Mouse (Mus musculus): ENCODE data around the gene Clmp. TPM values are rescaled to one million over a fixed set of nuclear protein-coding genes. Genes with fewer than 3 reads are reported as not detected.
A peak's percentile ranks its signal among the peaks of the same experiment; 100 is the strongest.
"Not testable (repeated sequence)": the region's sequence is repeated elsewhere in the genome, so short reads cannot be mapped to it uniquely, and the experiment has no call there.

Gene Clmp
- polyA plus RNA-seq, 1 experiment from 2014 or later: 45.8 TPM

DNA sequence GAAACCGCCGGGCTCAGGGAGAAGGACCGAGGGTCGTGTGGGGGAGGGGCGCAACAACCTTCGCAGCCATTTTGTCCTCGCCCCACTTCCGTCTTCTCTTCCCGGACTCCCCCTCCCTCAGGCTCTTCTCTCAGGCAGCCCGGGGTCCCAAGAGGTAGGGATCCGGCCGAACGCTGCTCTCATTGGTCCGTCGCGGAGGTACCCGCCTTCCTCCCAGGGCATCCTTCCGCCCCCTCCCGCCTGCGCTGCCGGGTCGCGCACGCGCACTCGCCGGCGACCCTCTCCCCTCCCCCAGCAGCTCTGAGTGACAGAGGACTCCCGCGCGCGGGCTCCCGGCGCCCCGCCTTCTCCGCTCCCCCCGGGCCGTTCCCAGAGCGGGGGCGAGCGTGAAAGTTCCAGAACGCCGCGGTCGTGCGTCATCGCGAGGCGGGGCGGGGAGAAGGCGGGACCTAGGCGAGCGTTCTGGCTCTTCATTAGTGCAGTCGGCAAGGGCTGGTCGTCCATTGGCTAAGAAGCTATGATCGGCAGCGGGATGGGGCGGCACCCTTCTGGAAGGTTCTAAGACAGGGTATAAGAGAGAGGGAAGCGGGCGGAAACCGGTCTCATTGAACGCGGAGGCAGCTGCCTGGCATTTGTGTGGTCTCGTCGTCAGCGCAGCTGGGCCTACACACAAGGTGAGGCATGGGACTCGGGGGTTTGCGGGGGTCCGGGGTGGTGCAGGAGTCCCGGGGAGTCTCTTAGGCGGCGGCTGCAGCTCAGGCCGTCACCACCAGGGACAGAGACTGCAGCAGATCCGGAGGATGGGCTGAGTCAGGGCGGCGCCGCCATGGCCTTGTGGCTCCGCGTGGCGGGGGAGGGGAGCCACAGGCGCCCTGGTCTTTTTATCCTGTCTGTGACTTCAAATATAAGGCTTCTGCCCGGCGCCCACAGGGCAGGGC lies 115.2 kb downstream of the Clmp start, which contains the start of gene Hspa8:
Gene Hspa8 (plus strand): TSS at position 310 of the 938 bp plus-strand sequence.
- Histone ChIP-seq H3K36me3 (peaks cover 29% of the 10 kb centered on the region), H3K9ac (replicated peaks) (peak within 1 kb of the TSS; percentile 99), H3K4me2 (replicated peaks) (peak within 1 kb of the TSS; percentile 91), H3K9me3 (no peaks in the 10 kb centered on the region), H3K27me3 (no peaks in the 10 kb centered on the region), H3K4me1 (replicated peaks) (peaks cover 45% of the 10 kb centered on the region), H3K4me3 (replicated peaks) (peak within 1 kb of the TSS; percentile 93), H3K27ac (peak within 1 kb of the TSS; percentile 99)
- ATAC-seq: peak; percentile 98
- WGBS: under 1% methylated on average over 81 of the region's 83 CpGs

DNA sequence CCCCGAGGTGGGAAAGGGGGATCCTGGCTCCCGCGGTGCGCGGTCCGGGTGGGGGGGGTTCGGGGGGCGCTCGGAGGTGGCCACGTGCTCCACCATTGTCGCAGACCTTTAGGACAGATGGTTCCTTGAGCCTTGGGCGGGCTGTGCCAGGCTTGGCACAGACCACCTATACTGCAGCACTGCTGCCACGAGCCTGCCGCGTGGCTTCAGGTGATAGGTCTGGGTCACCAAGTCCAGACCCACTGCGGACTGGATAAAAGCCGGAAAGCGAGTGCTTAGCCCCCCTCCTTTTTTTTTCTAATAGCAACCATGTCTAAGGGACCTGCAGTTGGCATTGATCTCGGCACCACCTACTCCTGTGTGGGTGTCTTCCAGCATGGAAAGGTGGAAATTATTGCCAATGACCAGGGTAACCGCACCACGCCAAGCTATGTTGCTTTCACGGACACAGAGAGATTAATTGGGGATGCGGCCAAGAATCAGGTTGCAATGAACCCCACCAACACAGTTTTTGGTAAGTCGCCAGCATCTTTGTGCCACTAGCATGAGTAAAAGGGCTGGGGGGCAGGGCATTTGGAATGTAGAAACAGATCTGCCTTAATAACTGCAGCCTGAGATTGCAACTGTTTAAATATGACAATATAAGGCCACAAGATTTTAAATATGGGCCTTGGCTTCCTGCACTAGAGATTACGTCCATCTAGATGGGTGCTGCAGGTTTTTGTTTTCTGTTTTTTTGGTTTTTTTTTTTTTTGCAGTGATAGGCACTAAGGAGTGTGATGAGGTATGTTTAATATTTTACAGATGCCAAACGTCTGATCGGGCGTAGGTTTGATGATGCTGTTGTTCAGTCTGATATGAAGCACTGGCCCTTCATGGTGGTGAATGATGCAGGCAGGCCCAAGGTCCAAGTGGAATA lies 116.1 kb downstream of the Clmp start:
- whole genome bisulfite sequencing: 0% methylated on average over 27 of the region's 28 CpGs
- Histone ChIP-seq H3K4me1 (replicated peaks) (peaks cover 54% of the 10 kb centered on the region), H3K9ac (replicated peaks) (peak overlapping the region; percentile 99)

DNA sequence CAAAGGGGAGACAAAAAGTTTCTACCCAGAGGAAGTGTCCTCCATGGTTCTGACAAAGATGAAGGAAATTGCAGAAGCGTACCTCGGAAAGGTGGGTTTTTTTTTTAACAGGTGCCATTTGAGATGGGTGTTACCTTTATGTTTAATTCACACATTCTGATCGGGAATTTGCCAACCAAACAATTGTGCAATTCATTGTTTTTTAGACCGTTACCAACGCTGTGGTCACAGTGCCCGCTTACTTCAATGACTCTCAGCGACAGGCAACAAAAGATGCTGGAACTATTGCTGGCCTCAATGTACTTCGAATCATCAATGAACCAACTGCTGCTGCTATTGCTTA lies 116.7 kb downstream of the Clmp start:
- peak overlapping the region; percentile 99 for H3K9ac ChIP-seq (replicated peaks)
- peaks cover 61% of the 10 kb centered on the region for H3K4me1 ChIP-seq (replicated peaks)
- peak overlapping the region; percentile 91 for H3K4me2 ChIP-seq (replicated peaks)
- H3K27me3 ChIP-seq, H3K27ac ChIP-seq, H3K9me3 ChIP-seq, ATAC-seq: not testable (repeated sequence)
- 5% methylated on average over 8 of the region's 8 CpGs for WGBS
- H3K4me3 ChIP-seq (replicated peaks): peak overlapping the region; percentile 93
- H3K36me3 ChIP-seq: peaks cover 39% of the 10 kb centered on the region

More for the DNA sequence above, 116.1 kb downstream of the Clmp start:
- H3K9me3 ChIP-seq, H3K27me3 ChIP-seq: not testable (repeated sequence)
- ATAC-seq: peak; percentile 13
- Histone ChIP-seq H3K36me3 (peaks cover 34% of the 10 kb centered on the region), H3K4me3 (replicated peaks) (peak overlapping the region; percentile 93), H3K4me2 (replicated peaks) (peak overlapping the region; percentile 91), H3K27ac (peak overlapping the region; percentile 96)

DNA sequence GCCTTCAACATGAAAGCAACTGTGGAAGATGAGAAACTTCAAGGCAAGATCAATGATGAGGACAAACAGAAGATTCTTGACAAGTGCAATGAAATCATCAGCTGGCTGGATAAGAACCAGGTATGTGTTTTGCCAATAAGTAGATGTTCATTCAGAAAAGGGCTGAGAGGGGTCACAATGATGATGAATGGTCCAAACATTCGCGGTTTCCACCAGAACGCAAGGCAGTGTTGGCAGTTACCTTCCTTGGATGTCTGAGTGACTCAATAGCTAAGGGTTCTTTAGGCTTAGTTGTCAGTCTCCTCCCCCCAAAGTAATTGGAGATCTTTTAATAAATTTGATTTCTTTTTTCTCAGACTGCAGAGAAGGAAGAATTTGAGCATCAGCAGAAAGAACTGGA lies 118.8 kb downstream of the Clmp start:
- not testable (repeated sequence) for H3K9ac ChIP-seq (replicated peaks); H3K9me3 ChIP-seq; H3K4me3 ChIP-seq (replicated peaks); H3K27ac ChIP-seq; H3K27me3 ChIP-seq; ATAC-seq
- H3K36me3 ChIP-seq: peaks cover 39% of the 10 kb centered on the region
- H3K4me2 ChIP-seq (replicated peaks): peak overlapping the region; percentile 57
- peaks cover 71% of the 10 kb centered on the region for H3K4me1 ChIP-seq (replicated peaks)
- 71% methylated on average over 3 of the region's 3 CpGs for WGBS

DNA sequence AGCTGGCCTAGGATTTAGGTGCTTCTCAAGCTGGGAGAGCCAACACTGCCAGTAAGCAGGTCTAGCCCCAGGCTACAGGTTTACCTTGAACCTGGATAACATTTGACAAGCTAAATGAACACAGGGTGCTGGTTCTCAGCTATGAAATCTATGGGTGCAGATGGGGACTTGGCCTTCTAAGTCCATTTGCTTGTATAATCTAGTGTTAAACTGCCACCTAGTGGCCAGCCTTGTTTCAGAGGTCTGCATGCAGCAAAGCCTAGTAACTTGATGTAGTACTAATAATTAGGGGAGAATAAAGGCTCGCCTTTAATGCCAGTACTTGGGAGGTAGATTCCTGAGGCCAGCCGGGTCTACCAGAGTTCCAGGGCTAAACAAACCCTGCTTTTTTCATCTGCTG lies 119.5 kb downstream of the Clmp start:
- H3K27ac ChIP-seq: peak overlapping the region; percentile 39; the same call in 1 of the 2 replicates
- ATAC-seq: no peak
- no peaks in the 10 kb centered on the region for H3K27me3 ChIP-seq
- H3K4me1 ChIP-seq (replicated peaks): peaks cover 68% of the 10 kb centered on the region
- H3K9me3 ChIP-seq: no peaks in the 10 kb centered on the region
- H3K9ac ChIP-seq (replicated peaks): 0 out of 2 replicates have a peak overlapping the region, but pooled peaks have one; percentile 10
- H3K4me2 ChIP-seq (replicated peaks): peak overlapping the region; percentile 57
- peak overlapping the region; percentile 16; the same call in 1 of the 2 replicates for H3K4me3 ChIP-seq (replicated peaks)
- H3K36me3 ChIP-seq: peaks cover 39% of the 10 kb centered on the region
- 33% methylated on average over 2 of the region's 2 CpGs for WGBS

DNA sequence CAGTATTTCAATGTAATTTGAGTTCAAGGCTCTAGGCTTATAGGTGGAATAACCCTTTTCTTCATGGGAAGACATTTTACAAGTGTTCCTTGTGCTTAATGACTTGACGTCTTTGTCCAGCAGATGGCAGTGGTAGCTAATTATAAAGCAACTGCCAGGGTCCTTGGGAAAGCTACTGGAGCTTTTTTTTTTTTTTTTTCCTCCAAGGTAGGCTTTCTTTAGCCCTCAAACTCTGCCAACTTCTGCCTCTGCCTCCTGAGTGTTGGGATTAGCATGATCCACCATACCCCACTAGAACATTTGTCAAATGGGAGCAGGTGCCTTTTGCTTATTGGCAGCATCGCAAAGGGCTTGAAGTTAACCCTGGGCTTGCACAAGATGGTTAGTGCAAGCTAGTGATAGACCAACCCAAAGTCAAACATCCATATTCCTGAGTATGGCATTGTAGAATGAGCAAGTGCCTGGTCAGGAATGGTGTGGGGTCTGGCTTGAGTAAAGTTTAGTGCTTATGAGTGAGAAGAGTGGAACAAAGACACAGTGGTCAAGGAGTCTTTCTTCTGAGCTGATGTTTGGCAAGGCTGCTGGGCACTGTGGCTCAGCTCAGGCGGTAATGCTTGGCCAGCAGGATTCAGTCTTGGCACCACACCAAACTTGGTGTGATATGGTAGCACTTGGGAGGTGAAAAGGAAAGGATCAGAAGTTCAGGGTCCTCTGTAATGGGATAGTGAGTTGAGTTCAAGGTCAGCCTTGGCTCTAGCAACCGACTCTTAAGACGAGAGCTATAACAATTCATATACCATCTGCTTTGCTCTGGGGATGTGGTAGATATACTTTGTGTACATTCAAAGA lies 120.9 kb downstream of the Clmp start:
- H3K9me3 ChIP-seq: no peaks in the 10 kb centered on the region
- peak overlapping the region; percentile 76 for H3K27ac ChIP-seq
- no peaks in the 10 kb centered on the region for H3K27me3 ChIP-seq
- H3K4me2 ChIP-seq (replicated peaks): no peak overlapping the region
- no peak overlapping the region for H3K4me3 ChIP-seq (replicated peaks)
- H3K4me1 ChIP-seq (replicated peaks): peaks cover 68% of the 10 kb centered on the region
- peaks cover 43% of the 10 kb centered on the region for H3K36me3 ChIP-seq
- no peak overlapping the region; the same call in 1 of the 2 replicates for H3K9ac ChIP-seq (replicated peaks)
- ATAC-seq: 0 out of 2 replicates have a peak, but pooled peaks have one; percentile 15
- WGBS: 30% methylated on average over 5 of the region's 5 CpGs

DNA sequence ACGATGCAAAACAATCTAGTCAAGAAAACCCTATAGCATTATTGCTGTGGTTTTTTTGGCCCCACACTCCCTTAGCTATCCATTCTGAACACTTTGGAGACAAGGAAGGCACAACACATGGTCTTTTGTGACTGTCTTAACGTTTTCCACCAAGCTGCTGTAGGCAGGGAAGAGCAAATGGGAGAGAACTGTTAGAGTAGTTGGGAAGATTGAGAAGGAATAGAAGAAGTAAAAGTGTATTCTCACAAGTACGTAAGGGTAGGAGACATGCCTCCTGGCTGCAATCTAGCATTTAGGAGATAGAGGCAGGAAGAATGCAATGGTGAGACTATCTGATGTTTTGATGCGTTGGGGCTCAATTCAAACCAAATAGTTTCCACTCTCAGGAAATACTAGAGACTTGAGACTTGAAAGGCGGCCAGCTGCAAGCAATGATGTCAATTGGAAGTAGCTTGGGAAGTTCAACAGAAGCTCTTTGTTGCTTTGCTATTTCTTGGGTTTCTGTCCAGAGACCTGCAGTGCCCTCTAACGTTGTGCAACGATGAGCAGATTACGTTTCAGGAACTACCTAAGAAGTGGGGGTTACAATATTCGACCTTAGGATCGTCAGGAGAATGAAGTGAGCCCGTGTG lies 121.6 kb downstream of the Clmp start:
- Histone ChIP-seq H3K4me2 (replicated peaks) (no peak overlapping the region), H3K9me3 (no peaks in the 10 kb centered on the region), H3K4me3 (replicated peaks) (no peak overlapping the region), H3K27ac (peak overlapping the region; percentile 76), H3K9ac (replicated peaks) (0 out of 2 replicates have a peak overlapping the region, but pooled peaks have one; percentile 7), H3K27me3 (no peaks in the 10 kb centered on the region), H3K36me3 (peaks cover 47% of the 10 kb centered on the region), H3K4me1 (replicated peaks) (peaks cover 68% of the 10 kb centered on the region)
- WGBS: 26% methylated on average over 11 of the region's 11 CpGs
- 0 out of 2 replicates have a peak, but pooled peaks have one; percentile 12 for ATAC-seq

DNA sequence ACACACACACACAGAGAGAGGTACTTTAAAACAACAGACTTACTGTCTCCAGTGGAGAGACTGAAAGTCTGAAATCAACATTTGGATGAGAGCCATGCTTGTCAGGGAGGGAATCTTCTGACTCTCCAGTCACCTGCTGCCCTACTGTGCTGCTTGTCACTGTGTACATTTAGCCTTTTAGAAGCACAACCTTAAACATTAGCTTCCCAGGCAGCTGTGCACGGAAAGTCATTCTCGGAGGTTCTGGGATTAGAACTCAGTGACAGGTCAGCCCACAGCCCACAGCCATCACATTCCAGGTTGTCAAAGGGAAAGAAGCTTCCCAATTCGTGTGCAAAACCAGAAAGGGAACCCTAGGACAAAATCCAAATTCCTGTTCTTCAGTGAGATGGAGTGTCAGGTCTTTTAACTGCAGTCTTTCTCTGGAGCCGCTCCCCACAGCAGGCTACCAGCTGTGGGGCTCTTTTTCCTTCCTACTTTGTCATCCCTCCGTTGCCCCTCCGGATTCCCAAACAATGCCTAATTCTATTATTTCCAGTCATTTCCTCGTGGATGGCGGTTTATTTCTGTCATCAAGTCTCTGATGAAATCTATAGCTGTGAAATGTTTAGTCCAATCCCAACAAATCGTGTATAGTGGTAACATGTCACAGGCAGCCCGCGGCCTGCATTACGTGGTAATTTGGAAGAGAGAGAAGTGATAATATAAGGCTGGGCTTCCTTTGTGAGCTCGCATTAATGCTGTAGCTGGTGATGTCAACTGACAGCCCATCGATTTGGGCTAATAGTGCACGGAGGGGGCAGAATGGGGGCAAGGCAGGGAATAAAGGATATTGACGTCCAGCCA lies 122.5 kb downstream of the Clmp start:
- 10% methylated on average over 16 of the region's 16 CpGs for WGBS
- Histone ChIP-seq H3K9ac (replicated peaks) (peak overlapping the region; percentile 47), H3K4me3 (replicated peaks) (no peak overlapping the region), H3K9me3 (no peaks in the 10 kb centered on the region), H3K36me3 (peaks cover 43% of the 10 kb centered on the region), H3K27me3 (no peaks in the 10 kb centered on the region), H3K4me2 (replicated peaks) (peak overlapping the region; percentile 12; the same call in 1 of the 2 replicates), H3K4me1 (replicated peaks) (peaks cover 63% of the 10 kb centered on the region), H3K27ac (peak overlapping the region; percentile 76)
- peak; percentile 44 for ATAC-seq

DNA sequence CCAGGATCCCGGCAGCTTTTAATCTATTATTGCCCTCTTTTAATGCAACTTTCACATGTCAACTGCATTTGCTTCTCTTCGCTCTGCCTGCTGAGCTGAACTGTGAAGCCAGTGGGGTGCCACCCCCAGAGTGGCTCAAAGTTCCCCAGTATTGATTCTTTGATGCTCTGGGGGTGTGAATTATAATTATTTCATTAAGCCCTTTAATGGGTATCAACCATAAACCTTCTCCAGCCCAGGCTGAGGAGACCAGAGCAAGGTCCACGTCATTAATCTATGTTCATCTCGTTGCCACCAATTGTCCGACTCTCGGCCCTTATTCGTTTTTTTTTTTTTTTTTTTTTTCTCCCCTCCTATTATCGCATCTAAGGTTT lies 123.1 kb downstream of the Clmp start:
- Histone ChIP-seq H3K4me2 (replicated peaks) (peak overlapping the region; percentile 12; the same call in 1 of the 2 replicates), H3K4me3 (replicated peaks) (no peak overlapping the region), H3K27me3 (no peaks in the 10 kb centered on the region), H3K9ac (replicated peaks) (peak overlapping the region; percentile 47; the same call in 1 of the 2 replicates), H3K27ac (peak overlapping the region; percentile 76), H3K4me1 (replicated peaks) (peaks cover 57% of the 10 kb centered on the region), H3K36me3 (peaks cover 36% of the 10 kb centered on the region), H3K9me3 (no peaks in the 10 kb centered on the region)
- ATAC-seq: peak; percentile 13; the same call in 1 of the 2 replicates
- 33% methylated on average over 7 of the region's 8 CpGs for WGBS

DNA sequence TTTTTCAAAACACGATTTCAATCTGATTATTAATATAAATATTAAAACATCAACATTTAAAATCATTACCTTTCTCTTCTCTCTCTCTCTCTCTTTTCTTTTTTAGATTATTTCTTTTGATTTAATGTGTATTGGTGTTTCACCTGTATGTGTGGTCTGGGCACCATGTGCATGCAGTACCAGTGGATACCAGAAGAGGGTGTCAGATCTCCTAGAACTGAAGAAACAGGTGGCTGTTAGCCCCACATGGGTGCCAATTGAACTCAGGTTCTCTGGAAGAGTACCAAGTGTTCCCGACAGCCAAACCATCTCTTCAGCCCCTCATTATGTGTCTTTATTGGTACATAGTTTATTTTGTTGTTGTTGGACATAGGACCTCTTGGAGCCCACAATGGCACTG lies 126.1 kb downstream of the Clmp start:
- Histone ChIP-seq H3K4me2 (replicated peaks) (no peak overlapping the region), H3K4me1 (replicated peaks) (peaks cover 28% of the 10 kb centered on the region), H3K4me3 (replicated peaks) (no peak overlapping the region), H3K27ac (no peak overlapping the region), H3K36me3 (peaks cover 17% of the 10 kb centered on the region), H3K27me3 (no peaks in the 10 kb centered on the region), H3K9me3 (no peaks in the 10 kb centered on the region), H3K9ac (replicated peaks) (no peak overlapping the region)
- 57% methylated on average over 2 of the region's 2 CpGs for WGBS
- ATAC-seq: no peak

All from midbrain, embryonic 13.5 days (tissue).